Mouse (Mus musculus) ES-E14 (cell line): ENCODE data around the gene Rbfox1.

Experiments
- HCFC1 ChIP-seq: IDR thresholded peaks from 2 replicates; pipeline ENCODE4 v1.6.1; 2012; ENCODE audit warnings: low read length, inconsistent platforms, borderline replicate concordance; ENCODE audit not compliant: insufficient read depth
- ZNF384 ChIP-seq: IDR thresholded peaks from 2 replicates; pipeline ENCODE4 v1.6.1; 2012; ENCODE audit warnings: low read depth, low read length, inconsistent platforms

DNA sequence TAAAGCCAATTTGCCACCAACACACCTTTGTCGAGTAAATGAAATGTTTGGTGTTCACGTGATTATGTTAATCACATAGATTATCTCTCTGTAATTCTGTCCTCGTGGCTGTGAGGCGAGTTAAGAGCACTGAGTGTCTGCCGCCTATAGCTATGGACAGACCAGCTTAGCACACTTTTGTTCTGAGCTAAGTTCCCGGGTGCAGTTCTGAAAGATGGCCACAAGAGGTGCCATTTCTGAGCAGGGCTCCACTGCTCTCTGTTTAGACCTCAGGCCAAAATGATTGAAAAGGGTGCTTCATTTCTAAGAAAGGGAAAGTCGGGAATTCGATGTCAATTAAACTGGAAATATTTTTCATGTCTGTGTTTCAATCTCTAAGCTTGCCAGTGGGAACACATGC, 617.1 kb downstream of the Rbfox1 start:
- TF ChIP-seq HCFC1 (no peak), ZNF384 (no peak)
